Mouse (Mus musculus) embryo, embryonic 10 days (tissue): ENCODE data around the gene Tmem246.
"Not testable (repeated sequence)": the region's sequence is repeated elsewhere in the genome, so short reads cannot be mapped to it uniquely, and the experiment has no call there.

Experiments
- DNase-seq: peaks from one replicate; pipeline ENCODE4 v3.0.0-alpha.2; 2015; ENCODE audit warnings: low spot score

The Tmem246 gene

DNA sequence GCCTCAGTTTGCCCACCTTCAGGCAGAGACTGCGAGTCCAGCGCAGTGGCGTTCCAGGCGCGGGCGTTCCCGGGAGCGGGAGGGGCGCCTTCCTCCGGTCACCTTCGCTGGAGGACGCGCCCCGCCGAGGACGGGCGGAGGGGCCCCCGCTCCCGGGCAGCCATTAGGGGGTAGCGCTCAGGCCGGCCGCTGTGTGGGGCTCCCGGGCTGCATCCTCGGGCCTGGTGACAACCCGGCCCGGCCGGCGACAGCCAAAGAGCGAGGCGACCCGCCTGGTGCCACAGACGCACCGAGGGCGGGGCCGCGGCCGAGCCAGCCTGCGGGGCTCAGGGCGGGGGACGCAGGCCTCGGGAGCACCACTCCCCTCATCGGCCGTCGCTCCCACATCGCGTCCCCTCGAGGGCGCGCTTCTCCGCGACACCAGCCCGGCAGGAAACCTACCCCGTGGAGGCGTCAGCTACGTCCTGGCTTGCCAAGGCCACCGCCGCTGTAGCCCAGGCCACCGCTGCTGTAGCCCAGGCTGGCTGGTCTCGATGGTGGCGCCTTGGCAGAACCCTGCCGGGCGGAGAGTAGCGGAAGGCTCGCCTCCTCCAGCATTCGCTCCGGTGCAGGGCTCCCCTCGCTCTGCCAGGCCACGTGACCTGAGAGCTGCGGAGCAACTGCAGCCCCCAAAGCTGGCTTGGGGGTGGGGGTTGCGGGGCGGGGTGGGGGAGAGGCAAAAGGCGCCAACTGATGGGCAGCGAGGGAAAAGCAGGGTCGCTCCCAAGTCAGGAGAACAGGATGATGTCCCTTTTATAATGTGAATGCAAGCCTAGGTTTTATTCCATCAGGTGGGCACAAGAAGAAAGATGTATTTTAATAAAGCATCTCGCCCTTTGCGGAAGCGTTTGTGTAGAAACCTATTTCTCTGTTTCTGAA lies at the start of gene Tmem246:
TSS of gene Tmem246 (minus strand) at position 694 of the 918 bp plus-strand sequence.
- DNase-seq: peak; percentile 80

DNA sequence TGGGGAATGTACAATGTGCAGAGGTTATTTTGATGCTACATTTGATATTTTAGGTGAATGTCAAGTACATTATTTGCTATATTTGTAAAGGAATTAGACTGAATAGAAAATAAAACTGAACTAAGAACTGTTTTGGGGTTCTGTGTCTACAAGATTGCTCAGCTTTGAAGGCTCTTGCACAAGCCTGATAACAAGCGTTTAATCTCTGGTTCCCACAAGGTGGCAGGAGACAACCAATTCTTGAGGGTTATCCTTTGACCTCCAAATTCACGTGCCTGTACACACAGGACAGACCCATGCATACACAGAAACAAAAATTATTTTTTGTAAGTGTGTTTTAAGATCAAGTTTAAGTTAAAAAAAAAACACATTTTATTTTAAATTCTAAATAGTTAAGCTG lies 42.2 kb upstream of the Tmem246 start:
- DNase-seq: no peak

DNA sequence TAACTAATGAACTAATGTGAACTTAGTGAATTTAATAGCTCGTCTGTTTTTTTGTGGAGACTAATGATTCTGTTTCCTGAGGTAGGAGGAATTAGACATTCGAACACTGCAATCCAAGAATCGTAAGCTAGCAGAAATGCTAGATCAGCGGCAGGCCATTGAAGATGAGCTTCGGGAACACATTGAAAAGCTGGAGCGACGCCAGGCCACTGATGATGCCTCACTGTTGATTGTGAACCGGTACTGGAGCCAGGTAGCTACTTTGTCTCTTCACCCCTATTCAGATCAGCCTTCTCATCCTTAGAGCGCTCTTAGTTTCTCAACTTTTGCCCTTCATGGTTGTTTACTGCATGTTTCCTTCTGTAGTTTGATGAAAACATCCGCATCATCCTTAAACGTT lies 40.1 kb upstream of the Tmem246 start:
- no peak for DNase-seq

DNA sequence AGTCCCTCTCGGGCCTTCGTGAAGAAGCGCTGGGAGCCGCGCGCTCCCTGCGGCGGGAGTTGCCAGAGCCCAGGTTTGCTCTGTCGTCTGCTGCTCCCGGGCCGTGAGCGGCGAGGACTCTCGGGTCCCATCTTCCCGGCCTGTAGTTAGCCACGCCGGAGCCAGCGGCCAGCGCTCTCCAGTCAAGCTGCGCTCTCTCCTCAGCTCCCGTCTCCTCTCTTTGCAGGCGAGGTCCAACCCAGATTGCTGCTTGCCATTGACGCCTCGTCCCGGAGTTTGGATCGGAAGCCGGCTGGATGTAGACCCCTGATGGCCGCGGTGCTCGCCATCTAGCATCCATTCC lies 34.4 kb upstream of the Tmem246 start:
- no peak for DNase-seq

DNA sequence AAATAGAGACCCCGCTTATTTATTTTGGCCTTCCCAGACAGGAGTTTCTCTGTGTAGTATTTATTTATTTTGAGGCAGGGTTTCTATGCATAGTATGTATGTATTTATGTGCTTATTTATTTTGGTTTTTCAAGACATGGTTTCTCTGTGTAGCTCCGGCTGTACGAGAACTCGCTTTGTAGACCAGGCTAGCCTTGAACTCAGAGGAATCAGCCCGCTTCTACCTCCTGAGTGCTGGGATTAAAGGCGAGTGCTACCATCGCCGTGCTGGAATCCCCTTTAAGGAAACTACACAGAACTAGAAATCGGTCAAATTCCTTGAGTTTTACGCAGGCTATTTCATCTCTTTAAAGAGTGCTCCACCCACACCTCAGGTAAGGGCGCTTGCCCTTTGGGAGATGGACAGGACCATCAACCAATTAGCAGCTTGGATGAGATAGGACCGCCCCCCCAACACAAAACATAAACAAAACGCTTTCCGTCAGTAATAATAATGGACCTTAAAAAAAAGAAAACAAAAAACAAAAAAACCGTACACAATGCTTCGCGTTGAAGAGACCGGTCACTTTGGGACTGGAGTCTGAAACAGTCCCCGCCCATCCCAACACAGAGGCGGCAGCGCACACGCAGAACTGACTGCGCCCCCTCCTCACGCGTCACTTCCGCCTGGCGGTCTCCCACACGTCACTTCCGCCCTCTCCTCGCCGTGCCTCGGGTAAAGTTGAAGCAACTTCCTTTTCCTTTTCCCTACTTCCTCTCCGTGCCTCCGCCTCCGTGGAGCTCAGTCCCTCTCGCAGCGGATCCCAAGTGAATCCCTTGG lies 33.9 kb upstream of the Tmem246 start, which contains the start of gene Rnf20:
TSS of gene Rnf20 (plus strand) at position 688 of the 820 bp plus-strand sequence.
- DNase-seq: peak; percentile 99

DNA sequence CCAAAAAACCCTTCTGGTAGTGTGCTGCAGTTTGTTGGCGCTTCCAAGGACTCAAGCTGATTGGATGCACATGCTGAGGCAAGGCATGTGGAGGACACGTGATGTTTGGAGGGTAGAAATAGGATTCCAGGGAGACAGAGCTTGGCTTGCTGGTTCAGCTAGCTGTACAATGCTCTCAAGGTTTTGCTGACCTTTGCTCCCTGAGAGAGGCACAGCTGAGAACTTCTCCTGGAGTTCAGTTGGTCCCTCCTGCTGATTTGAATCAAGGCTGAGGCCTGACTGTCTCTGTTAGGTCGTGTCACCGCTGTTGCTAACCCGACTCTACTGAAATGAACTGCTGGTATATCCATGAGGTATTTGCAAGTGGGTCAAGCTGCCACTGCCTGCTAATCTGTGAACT lies 31.3 kb upstream of the Tmem246 start:
- DNase-seq: no peak

DNA sequence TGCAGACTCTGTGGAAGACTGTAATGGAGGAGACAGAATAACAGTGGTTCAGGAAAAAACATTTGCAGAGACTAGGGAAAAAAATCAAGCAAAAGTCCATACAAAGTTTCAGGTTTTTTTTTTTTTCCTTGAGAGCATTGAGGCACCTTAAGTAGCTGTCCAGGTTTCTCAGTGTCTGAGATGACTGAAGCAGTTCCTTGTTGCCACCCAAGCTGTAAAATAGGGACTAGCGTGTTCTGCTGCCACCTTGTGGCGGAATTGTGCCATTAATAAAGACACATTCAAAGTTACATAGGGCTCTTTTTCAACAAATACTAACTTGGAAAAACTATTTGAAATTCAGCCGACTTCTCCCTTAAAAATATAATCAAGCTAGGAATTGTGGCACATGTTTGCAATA lies 29.3 kb upstream of the Tmem246 start:
- peak; percentile 90 for DNase-seq

DNA sequence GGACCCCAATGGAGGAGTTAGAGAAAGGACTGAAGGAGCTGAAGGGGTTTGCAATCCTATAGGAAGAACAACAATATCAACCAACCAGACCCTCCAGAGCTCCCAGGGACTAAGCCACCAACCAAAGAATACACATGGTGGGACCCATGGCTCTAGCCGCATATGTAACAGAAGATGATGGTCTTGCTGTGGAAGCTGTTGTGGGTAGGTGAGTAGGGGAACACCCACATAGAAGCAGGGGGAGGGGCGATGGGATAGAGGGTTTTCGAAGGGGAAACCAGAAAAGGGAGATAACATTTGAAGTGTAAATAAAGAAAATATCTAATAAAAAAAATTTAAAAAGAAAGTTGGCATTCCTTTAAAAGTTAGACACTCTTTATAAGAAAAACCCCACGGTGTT lies 27.3 kb upstream of the Tmem246 start:
- DNase-seq: not testable (repeated sequence)

DNA sequence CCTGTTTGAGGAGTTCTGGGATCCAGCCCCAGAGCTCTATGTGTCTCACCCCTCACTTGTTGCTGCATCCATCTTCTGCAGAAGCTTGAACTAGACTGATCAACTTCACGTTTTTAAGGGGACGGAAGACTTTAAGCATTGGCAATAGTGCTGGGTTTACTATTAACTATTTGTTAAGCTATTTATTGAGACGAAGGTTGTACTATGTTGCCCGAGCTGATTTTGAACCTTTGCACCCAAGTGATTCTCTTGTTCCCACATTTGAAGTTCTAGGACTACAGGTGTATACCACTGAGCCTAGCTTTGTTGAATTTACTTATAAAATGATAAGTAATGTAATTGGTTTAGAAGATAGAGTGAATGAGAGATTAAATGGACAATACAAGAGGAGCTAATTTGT lies 26.2 kb upstream of the Tmem246 start:
- no peak for DNase-seq

DNA sequence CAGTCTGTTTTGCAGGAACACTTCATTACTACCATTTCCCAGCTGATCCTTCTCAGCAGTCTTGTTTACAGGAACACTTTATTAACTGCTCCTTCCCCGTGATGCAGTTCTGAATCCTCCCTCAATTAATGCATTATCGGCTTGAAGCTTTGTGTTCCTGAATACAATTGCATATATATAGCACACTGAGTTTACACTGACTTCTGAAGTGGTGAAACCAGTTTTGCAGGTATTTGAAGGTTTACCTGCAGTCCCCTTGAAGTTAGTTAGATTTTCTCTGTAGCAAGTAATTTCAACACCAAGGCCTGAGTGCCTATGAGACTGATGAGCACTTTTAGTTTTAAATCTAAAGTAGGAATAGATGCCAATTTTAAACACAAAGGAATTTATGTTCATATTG lies 24.6 kb upstream of the Tmem246 start:
- no peak for DNase-seq

DNA sequence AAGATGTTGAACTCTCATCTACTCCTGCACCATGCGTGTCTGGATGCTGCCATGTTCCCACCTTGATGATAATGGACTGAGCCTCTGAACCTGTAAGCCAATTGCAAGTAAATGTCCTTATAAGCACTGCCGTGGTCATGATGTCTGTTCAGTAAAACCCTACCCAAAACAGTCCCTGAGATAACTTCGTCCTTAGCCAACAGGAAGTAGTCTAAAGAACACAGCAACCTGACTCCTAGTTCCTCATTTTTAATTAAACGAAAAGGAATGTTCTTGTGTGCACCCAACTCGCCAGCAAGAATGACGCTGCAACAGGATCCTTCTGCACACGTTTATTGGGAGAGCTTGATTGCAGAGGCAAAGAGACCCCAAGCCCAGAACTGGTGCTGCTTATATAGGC lies 22.2 kb upstream of the Tmem246 start:
- DNase-seq: not testable (repeated sequence)

DNA sequence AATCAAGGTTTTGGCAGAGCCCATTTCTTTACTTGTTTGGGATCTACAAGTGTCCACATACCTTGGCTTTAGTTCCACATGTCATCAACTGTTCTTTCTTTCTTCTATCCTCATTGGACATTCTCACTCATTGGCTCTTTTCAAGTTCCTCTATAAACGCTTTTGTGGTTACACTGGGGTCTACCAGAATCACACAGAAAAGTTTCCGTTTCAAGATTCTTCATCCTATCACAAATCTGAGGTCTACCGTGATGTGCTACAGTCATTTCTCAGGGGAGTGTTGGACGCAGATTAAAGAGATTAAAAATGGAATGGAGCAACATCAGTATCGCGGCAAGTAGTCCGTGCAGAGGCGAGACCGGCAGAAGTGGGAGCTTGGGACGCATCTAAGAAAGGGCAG lies 19.2 kb upstream of the Tmem246 start:
- no peak for DNase-seq

DNA sequence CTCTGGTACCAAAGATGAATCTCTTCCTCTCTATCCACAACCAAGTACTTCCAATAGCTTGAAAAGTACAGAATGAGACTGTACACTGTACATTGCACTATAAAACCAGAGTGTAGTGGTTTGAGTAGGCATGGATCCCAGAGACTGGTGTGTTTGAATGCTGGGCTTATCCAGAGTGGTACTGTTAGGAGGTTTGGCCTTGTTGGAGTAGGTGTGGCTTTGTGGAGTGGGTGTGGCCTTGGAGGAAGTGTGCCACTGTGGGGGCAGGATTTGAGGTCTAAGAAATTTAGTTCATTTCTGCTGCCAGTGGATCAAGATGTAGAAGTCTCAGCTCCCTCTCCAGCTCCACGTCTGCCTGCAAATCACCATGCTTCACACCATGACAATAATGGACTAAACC lies 7.8 kb upstream of the Tmem246 start:
- no peak for DNase-seq

DNA sequence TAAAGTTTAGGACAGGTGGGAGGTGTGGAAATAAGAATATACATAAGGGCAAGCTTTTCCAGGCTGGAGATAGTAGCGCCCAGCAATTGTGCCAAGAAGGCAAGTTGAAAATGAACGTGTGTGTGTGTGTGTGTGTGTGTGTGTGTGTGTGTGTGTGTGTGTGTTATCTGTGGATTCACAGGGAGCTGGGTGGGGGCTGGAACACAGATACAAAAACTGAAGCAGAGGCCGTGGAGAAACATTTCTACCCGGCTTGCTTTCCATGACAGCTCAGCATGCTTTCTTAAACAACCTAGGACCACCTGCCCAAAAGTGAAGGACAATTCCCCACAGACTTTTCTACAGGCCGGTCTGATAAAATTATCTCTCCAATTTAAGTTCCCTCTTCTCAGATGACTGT lies 6.9 kb upstream of the Tmem246 start:
- no peak for DNase-seq

DNA sequence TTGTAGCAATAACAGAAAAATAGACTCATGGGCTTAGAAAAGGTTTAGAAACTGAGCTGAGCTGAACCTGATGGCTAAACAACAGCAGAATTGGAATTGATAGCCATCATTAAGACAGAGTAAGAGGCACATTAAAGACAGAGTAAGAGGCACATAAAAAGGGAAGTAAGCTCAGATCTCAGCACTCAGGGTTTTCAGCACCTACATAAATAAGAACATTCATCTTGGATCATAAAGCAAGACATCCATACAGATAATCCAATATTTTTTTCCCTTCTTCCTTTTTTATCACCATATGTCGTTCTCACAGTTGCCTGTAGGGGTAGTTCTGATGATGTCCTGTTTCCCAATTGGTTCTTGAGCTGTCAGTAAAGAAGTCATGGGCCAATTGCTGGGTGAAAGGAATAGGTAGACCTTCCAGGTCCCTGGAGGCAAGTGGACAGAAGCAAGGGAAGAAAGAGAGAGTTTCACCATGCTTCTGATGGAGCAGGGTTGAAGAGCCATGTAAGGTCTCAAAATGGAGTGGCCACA lies 6.4 kb upstream of the Tmem246 start:
- no peak for DNase-seq

DNA sequence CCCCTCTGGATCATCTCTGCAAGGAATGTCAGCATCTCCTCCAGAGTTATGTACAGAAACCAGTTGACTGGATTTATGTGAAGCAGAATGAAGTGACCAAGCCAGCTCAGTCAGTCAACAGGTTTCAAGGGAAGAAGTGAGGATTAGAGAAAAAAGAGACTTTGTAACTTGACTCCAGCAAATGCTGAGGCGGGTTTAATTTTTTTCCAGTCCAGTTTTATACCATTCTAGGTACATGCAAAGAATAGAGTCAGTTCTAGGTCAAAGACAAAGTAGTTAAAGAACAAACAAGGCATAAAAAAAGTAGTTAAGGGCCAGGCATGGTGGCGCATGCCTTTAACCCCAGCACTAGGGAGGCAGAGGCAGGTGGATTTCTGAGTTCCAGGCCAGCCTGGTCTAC lies 5.5 kb upstream of the Tmem246 start:
- DNase-seq: no peak

DNA sequence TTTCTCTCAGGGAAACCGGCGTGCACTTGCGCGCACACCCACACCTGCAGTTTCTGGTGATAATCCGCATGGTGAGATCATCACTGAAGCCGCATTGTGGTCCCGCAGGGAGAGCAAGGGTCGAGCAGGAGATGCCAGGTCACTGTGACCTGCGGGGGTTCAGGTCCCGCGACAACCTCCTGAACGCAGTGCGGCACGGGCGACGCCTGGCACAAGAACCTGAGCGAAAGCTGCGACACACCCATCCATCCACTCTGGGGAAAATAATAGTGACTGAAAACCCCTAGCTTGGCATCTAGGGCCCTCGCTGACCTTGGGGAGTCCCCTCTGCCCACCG lies 862 bp downstream of the Tmem246 start:
- DNase-seq: peak; percentile 53

DNA sequence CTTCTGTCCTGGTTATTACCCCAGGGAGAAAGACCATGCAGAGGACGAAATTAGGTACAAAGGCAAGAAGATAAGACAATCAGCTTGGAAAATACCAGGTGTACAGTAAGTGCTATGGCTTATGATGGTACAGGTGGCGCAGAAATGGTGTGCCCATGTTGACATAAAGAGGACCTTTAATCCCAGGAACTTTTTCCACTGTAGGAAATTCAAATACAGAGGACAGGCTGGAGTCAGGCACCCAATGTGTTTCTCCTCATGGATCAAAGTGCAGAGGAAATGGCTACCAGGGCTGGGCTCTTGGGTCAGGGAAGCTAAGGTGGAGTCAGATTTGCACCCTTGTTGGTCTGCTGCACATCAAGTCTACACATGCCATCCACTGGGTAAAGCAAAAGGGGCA lies 7.5 kb downstream of the Tmem246 start:
- DNase-seq: no peak

DNA sequence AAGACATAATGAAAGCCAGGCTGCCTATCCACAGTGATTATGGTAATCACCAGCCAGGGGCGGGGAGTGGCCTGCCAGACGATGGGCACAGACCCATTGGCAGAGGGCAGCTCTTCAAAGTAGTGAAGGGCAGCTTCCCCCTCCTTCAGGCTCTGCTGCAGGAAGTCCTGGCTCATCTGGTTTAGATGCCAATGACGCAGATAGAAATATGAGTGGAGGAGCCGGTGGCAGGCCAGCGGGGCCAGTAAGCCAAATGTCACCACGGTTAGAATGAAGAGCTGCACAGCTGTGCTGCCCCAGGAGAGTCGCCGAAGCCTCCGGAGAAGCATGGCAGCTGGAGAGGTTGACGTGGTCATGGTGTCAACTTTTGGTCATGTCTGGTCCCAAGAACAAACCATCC lies 10.9 kb downstream of the Tmem246 start:
- no peak for DNase-seq

DNA sequence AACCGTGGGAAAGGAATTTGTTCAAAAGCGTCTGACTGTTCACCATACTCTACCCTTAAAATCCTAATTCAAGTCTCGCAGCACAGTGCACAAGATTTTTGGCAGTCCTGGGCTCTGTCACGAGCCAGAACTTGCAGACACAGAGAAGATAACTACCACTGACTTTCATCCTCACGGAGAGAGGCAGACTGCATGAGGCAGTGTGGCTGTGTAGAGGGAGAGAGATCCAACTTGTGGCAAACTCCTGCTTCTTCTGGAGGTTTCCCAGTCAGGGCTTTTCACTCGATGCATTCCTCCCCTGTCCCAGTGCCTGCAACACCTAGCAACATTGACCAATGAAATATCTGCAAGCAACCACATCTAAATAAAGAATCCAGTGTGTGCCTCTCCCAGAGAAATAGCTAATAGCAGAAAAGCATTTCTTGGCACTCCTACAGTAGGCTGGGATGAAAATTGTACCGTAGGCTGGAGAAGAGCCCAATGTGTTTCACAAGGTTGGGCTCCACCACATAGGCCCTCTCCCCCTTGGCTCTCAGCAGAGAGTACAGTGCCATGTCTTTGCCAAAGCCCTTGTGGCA lies 12.1 kb downstream of the Tmem246 start:
- DNase-seq: no peak

DNA sequence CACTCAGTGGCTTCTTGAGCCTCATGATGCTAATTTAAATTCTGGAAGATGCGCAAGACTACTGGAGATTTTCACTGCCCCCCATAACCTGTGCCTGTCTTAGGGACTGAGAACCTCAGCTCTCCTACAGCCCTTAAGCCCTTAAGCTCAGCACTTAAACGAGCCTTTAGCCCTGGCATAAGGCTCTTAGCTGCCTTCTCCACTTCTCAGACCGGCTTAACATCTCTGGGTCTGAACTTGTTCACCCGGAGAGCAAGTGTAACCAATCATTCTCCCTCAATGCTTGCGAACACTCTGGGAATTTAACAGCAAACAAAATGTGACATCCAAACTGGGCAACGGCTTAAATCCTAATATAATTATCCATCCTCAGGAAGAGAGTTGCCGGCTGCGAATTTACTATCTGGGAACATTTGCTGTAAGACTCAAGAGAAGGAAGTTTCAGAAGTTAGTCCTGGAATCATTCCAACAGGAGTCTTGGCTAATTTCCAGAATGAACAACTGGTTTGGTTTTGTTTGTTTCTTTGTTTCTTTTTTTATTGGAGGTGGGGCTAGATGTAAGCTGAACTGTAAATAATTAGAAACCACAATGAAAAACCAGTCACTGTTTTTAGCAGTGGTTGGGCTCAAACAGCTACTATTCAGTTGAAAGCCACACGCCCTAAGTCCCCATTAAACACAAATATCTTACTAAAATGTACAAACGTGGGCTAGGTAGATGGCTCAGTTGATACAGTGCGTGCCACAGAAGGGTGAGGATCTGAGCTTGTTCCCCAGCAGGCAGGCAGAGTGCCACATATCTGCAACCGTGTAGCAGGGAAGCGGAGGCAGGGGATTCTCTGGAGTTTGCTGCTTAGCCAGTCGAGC lies 13.5 kb downstream of the Tmem246 start:
- no peak for DNase-seq

DNA sequence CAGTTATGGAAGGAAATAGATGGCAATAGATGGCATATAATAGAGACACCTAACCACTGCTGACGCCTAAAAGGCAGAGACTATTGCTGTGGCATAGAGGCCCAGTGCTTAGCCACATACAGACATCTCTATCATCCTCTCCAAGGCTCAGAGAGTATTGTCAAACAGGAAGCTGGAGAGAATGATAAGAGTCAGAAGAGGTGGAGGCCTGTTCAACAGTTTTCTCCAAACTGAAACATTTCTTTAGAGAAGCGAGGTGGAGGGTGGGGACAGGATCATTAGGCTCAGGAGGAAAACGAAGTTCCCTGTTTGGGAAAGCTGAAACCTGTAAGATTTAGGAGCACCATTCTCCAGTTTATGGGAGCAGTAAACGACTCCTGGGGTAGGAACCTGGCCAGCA lies 16.4 kb downstream of the Tmem246 start:
- no peak for DNase-seq
